Mouse (Mus musculus): ENCODE measurements at regions not wholly inside any gene's neighbourhood (a gene's known extent, or its start where the extent isn't known, plus 50 kb on each side); places are given as distances from the start of the nearest gene placed in this dataset.
A peak's percentile ranks its signal among the peaks of the same experiment; 100 is the strongest.
"Not testable (repeated sequence)": the region's sequence is repeated elsewhere in the genome, so short reads cannot be mapped to it uniquely, and the experiment has no call there.

DNA sequence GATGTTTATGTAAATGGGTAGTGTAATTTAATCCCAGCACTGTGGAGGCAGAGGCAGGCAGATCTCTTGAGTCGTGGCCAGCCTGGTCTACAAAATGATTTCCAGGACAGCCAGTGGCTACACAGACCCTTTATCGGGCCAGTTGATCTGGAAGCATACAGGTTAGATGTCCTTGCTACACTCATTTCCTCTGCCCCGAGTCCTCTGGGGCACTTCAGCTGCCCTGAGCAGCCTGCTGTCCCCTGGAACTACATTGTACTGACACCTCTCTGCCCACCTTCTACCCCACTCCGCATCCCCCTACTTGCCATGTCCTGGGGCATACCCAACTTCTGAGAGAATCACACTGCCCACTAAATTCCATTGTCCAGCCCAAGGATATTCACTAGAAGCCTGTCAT is 60.6 kb upstream of the Helt start:
- 95% methylated on average over 4 of the region's 4 CpGs for WGBS
- ATAC-seq (no peak), DNase-seq (no peak)
- no peaks in the 10 kb centered on the region for H3K36me3 ChIP-seq (ENCODE audit: insufficient read depth)
- no peaks in the 10 kb centered on the region for H3K9me3 ChIP-seq (ENCODE audit: low read length)
- no peaks in the 10 kb centered on the region for H3K27me3 ChIP-seq (ENCODE audit: insufficient read depth, low read length)
- no peak overlapping the region for H3K9ac ChIP-seq
- no peaks in the 10 kb centered on the region for H3K4me1 ChIP-seq (ENCODE audit: insufficient read depth)
- no peak overlapping the region for H3K4me2 ChIP-seq (ENCODE audit: low read depth)
- TF ChIP-seq CTCF (IDR thresholded peaks at IDR 0.05; ENCODE audit: low read depth) = no peak
- no peak overlapping the region for H3K27ac ChIP-seq (ENCODE audit: low read depth, low read length)
- no peak overlapping the region for H3K4me3 ChIP-seq (ENCODE audit: low read depth, low read length)

GRCm38 (mm10) chr8:46357961-46358360 is 63.5 kb upstream of the Helt start:
- DNase-seq; H3K36me3 ChIP-seq (ENCODE audit: insufficient read depth); H3K4me2 ChIP-seq (ENCODE audit: low read depth); H3K9ac ChIP-seq; ATAC-seq; H3K4me3 ChIP-seq (ENCODE audit: low read depth, low read length); H3K4me1 ChIP-seq (ENCODE audit: insufficient read depth); H3K27ac ChIP-seq (ENCODE audit: low read depth, low read length); H3K9me3 ChIP-seq (ENCODE audit: low read length); H3K27me3 ChIP-seq (ENCODE audit: insufficient read depth, low read length): not testable (repeated sequence)
- WGBS = 93% methylated on average over 9 of the region's 9 CpGs

- H3K36me3 ChIP-seq (ENCODE audit: insufficient read depth) = no peaks in the 10 kb centered on the region
- no peak overlapping the region for H3K4me3 ChIP-seq (ENCODE audit: low read depth, low read length)
- no peaks in the 10 kb centered on the region for H3K9me3 ChIP-seq (ENCODE audit: low read length)
- no peak for ATAC-seq
- no peak for TF ChIP-seq CTCF (IDR thresholded peaks at IDR 0.05; ENCODE audit: low read depth)
- no peaks in the 10 kb centered on the region for H3K27me3 ChIP-seq (ENCODE audit: insufficient read depth, low read length)
- H3K4me2 ChIP-seq (ENCODE audit: low read depth) = no peak overlapping the region
- no peak overlapping the region for H3K27ac ChIP-seq (ENCODE audit: low read depth, low read length)
- 77% methylated on average over 2 of the region's 2 CpGs for WGBS
- H3K4me1 ChIP-seq (ENCODE audit: insufficient read depth) = no peaks in the 10 kb centered on the region
- H3K9ac ChIP-seq = no peak overlapping the region
- DNase-seq = no peak
Observed at GRCm38 (mm10) chr8:46362871-46363306, 68.4 kb upstream of the Helt start.

GRCm38 (mm10) chr8:46365711-46366110 is 71.2 kb upstream of the Helt start:
- ATAC-seq = no peak
- H3K27me3 ChIP-seq (ENCODE audit: insufficient read depth, low read length) = no peaks in the 10 kb centered on the region
- no peak overlapping the region for H3K4me2 ChIP-seq (ENCODE audit: low read depth)
- no peaks in the 10 kb centered on the region for H3K36me3 ChIP-seq (ENCODE audit: insufficient read depth)
- no peak overlapping the region for H3K9ac ChIP-seq
- no peaks in the 10 kb centered on the region for H3K4me1 ChIP-seq (ENCODE audit: insufficient read depth)
- DNase-seq = no peak
- no peak overlapping the region for H3K4me3 ChIP-seq (ENCODE audit: low read depth, low read length)
- H3K9me3 ChIP-seq (ENCODE audit: low read length) = no peaks in the 10 kb centered on the region
- H3K27ac ChIP-seq (ENCODE audit: low read depth, low read length) = no peak overlapping the region
- WGBS = 78% methylated on average over 5 of the region's 5 CpGs
- TF ChIP-seq CTCF (IDR thresholded peaks at IDR 0.05; ENCODE audit: low read depth) = no peak

DNA sequence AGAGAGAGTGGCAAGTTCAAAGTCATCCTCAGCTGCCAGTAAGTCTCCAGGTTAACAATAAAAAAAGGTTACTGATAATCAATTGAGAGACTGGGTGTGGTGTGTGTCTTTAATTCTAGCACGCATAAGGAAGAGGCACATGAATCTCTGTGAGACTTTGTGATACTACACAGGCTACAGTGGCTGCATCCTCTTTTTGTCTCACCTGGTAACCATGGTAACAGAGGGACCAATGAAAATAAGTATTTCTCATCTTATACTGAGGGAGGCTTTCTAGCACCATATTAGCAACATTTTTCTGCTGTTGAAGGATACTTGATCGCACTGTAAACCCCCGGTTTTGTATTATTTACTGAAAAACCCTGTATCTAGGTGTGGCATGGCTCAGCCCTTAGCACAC is 72.7 kb upstream of the Helt start:
- Histone ChIP-seq H3K27ac (ENCODE audit: low read depth, low read length) (no peak overlapping the region), H3K9me3 (ENCODE audit: low read length) (no peaks in the 10 kb centered on the region), H3K4me3 (ENCODE audit: low read depth, low read length) (no peak overlapping the region), H3K27me3 (ENCODE audit: insufficient read depth, low read length) (no peaks in the 10 kb centered on the region), H3K4me1 (ENCODE audit: insufficient read depth) (no peaks in the 10 kb centered on the region), H3K4me2 (ENCODE audit: low read depth) (no peak overlapping the region), H3K36me3 (ENCODE audit: insufficient read depth) (no peaks in the 10 kb centered on the region), H3K9ac (no peak overlapping the region)
- DNase-seq (peak; percentile 11), ATAC-seq (peak; percentile 79)
- no peak for TF ChIP-seq CTCF (IDR thresholded peaks at IDR 0.05; ENCODE audit: low read depth)
- 81% methylated on average over 3 of the region's 3 CpGs for WGBS

DNA sequence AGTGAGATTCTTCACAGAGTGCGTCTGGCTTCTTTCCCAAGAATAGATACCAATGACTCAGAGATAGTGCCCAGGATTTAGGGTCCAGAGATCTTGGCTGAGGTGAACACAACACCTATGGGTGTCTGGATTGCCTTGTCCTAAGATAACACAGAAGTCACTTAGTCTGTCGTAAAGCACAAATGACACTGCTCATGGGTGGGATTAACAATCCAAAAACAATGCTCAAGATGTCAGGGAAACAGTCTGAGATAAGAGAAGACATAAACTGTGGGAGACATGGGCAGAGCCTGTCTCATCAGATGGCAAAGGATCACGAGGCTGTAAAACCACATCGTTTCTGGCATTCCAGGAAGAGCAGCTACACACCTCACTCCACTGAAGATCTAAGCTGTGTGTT is 79.6 kb upstream of the Helt start:
- no peak for TF ChIP-seq CTCF (IDR thresholded peaks at IDR 0.05; ENCODE audit: low read depth)
- no peaks in the 10 kb centered on the region for H3K27me3 ChIP-seq (ENCODE audit: insufficient read depth, low read length)
- H3K9me3 ChIP-seq (ENCODE audit: low read length) = no peaks in the 10 kb centered on the region
- no peak overlapping the region for H3K4me3 ChIP-seq (ENCODE audit: low read depth, low read length)
- H3K27ac ChIP-seq (ENCODE audit: low read depth, low read length) = no peak overlapping the region
- H3K36me3 ChIP-seq (ENCODE audit: insufficient read depth) = no peaks in the 10 kb centered on the region
- no peak overlapping the region for H3K4me2 ChIP-seq (ENCODE audit: low read depth)
- WGBS = 87% methylated on average over 4 of the region's 4 CpGs
- no peak overlapping the region for H3K9ac ChIP-seq
- no peak for ATAC-seq
- no peak for DNase-seq
- no peaks in the 10 kb centered on the region for H3K4me1 ChIP-seq (ENCODE audit: insufficient read depth)

DNA sequence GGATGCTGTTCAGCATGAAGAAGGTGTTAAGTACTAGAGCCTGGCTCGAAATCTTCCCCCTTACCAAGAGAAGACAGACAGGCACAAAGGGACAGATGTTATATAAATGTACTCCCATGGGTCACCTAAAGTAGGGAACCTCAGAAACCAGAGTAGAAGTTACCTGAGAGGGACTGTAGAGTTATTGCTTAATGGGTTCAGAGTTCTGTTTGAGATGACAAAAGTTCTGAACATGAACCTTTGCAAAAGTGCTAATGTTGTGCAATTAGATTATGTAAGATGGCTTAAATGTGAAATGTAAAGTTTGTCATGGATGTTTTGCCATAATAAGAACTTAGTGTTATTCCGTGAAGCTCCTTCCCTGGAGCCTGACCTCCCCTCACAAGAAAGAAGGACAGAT is 81.5 kb upstream of the Helt start:
- WGBS = 84% methylated on average over 2 of the region's 2 CpGs
- Histone ChIP-seq H3K36me3 (ENCODE audit: insufficient read depth) (no peaks in the 10 kb centered on the region), H3K9ac (no peak overlapping the region), H3K9me3 (ENCODE audit: low read length) (no peaks in the 10 kb centered on the region), H3K4me1 (ENCODE audit: insufficient read depth) (no peaks in the 10 kb centered on the region), H3K4me2 (ENCODE audit: low read depth) (no peak overlapping the region), H3K27ac (ENCODE audit: low read depth, low read length) (no peak overlapping the region), H3K27me3 (ENCODE audit: insufficient read depth, low read length) (no peaks in the 10 kb centered on the region), H3K4me3 (ENCODE audit: low read depth, low read length) (no peak overlapping the region)
- no peak for TF ChIP-seq CTCF (IDR thresholded peaks at IDR 0.05; ENCODE audit: low read depth)
- DNase-seq = no peak
- ATAC-seq = no peak

DNA sequence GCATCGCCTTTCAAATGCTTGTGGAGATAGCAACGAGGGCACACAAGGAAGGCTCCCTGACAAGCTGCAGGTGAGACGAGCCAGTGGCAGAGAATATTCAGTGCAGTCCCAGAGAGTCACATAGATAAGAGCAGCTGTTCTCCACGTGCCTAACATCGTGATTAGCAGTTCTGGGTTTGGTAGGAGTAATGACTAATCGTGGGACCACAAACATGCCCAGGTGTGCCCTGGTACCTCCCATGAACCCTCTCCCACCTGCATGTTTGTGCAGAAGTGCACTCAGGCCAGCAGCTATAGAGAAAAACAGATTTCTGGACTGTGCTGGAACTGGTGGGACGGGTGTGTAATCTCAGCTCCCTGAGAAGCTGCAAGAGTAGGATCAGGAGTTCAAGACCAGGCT is 85.9 kb upstream of the Acsl1 start:
- Histone ChIP-seq H3K27me3 (ENCODE audit: insufficient read depth, low read length) (no peaks in the 10 kb centered on the region), H3K4me3 (ENCODE audit: low read depth, low read length) (no peak overlapping the region), H3K4me2 (ENCODE audit: low read depth) (no peak overlapping the region), H3K27ac (ENCODE audit: low read depth, low read length) (no peak overlapping the region), H3K4me1 (ENCODE audit: insufficient read depth) (no peaks in the 10 kb centered on the region), H3K9ac (no peak overlapping the region), H3K9me3 (ENCODE audit: low read length) (no peaks in the 10 kb centered on the region), H3K36me3 (ENCODE audit: insufficient read depth) (no peaks in the 10 kb centered on the region)
- ATAC-seq (no peak), DNase-seq (no peak)
- 88% methylated on average over 7 of the region's 7 CpGs for WGBS
- no peak for TF ChIP-seq CTCF (IDR thresholded peaks at IDR 0.05; ENCODE audit: low read depth)
